Mouse (Mus musculus) cortical plate, adult 2 months (tissue): ENCODE measurements around the gene Rora.

Experiments used
- CTCF ChIP-seq: fragments of 200-500 bp; IDR thresholded peaks from 2 replicates; pipeline ENCODE4 v1.5.1; 2011; ENCODE audit warnings: mild to moderate bottlenecking, control low read depth, low read length; ENCODE audit not compliant: insufficient read depth; ENCODE audit errors: extremely low read depth
- POLR2A ChIP-seq: fragments of 200-500 bp; IDR thresholded peaks from 2 replicates; pipeline ENCODE4 v1.6.1; 2011; ENCODE audit warnings: mild to moderate bottlenecking, low read length, control low read depth; ENCODE audit not compliant: insufficient read depth; ENCODE audit errors: extremely low read depth

DNA sequence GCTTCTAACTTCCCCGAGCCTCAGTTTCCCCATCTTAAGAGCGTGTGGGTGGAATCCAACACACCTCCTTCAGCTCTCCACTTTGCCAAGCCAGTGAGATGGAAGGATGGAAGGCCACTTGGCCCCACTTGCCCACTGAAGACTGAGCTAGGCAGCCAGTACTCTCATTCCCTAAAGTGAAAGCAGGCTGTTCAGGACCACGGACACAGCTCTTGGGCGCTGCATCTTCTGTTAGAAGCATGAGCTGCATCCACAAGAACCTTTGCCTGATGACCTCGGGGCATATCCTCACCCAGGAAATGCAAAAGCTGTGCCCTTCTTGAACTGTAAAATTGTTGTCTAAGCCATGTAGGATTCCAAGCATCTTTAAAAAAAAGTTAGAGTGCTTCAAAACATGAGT lies 54.0 kb downstream of the Rora start:
- no peak for TF ChIP-seq POLR2A
- no peak for TF ChIP-seq CTCF
